ENCODE assay signal across 20 mouse cellular contexts in genomic region chr6:53931605-53932004, GRCm38 (mm10). TPM values are rescaled to one million over a fixed set of nuclear protein-coding genes. Genes with fewer than 3 reads are reported as not detected.
"Had no signal": no experiment of that assay in that cellular context is flagged by ENCODE, and none has a peak within 500 bp of the region (broad histone marks: within the 10 kb centered on the region; RNA-seq: fewer than 3 reads in every experiment).

No protein-coding gene starts in this region.

- H3K27ac ChIP-seq: intestine, embryonic 15.5 days; kidney, postnatal 0 days; layer of hippocampus, adult 2 months; limb, embryonic 15.5 days; liver, embryonic 14.5 days; macrophage; midbrain, embryonic 13.5 days had no signal

- ATAC-seq: intestine, embryonic 15.5 days; liver, postnatal 0 days; lung, postnatal 0 days; midbrain, embryonic 13.5 days had no signal

- DNase-seq: kidney, adult 18-20 months; kidney, postnatal 4 days; layer of hippocampus, adult 9-11 months; liver, postnatal 0 days; lung, embryonic 14.5 days; thymus, adult 18-20 months; thymus, postnatal 36 days had no signal

- H3K4me2 ChIP-seq: intestine, embryonic 15.5 days; limb, embryonic 15.5 days; liver, embryonic 11.5 days; lung, embryonic 14.5 days; midbrain, embryonic 13.5 days had no signal

- H3K9ac ChIP-seq: intestine, embryonic 15.5 days; limb, embryonic 15.5 days; liver, embryonic 14.5 days; liver, postnatal 0 days; lung, embryonic 14.5 days; midbrain, embryonic 13.5 days had no signal

- H3K4me3 ChIP-seq: intestine, embryonic 15.5 days; layer of hippocampus, adult 2 months; limb, embryonic 15.5 days; midbrain, embryonic 13.5 days had no signal

- H3K4me1 ChIP-seq: intestine, embryonic 15.5 days had no signal

- H3K36me3 ChIP-seq: intestine, embryonic 15.5 days; limb, embryonic 15.5 days; midbrain, embryonic 13.5 days had no signal

- H3K9me3 ChIP-seq: intestine, embryonic 15.5 days; limb, embryonic 15.5 days; midbrain, embryonic 13.5 days had no signal

- H3K27me3 ChIP-seq: intestine, embryonic 15.5 days; limb, embryonic 15.5 days had no signal

RNA-seq across cellular contexts. Expression of gene Cpvl, which starts 46.9 kb away (rescaled TPM):
- polyA plus RNA-seq: liver, embryonic 11.5 days; liver, embryonic 14.5 days; liver, postnatal 0 days; macrophage; midbrain, embryonic 13.5 days; neural tube, embryonic 11.5 days; neural tube, embryonic 14.5 days; spleen, adult 2 months; urinary bladder, adult 2 months had no signal
